Mouse (Mus musculus) myocyte (in vitro differentiated cells): Measurements from ENCODE around the gene Kif24. TPM values are rescaled to one million over a fixed set of nuclear protein-coding genes. Genes with fewer than 3 reads are reported as not detected.
A peak's percentile ranks its signal among the peaks of the same experiment; 100 is the strongest.

Experiments
- H3K27me3 ChIP-seq: one replicate; pipeline ENCODE4 v1.6.1; 2011; ENCODE audit not compliant: control insufficient read depth, insufficient read depth, insufficient read length
- H3K36me3 ChIP-seq: one replicate; pipeline ENCODE4 v1.6.1; 2011; ENCODE audit not compliant: control insufficient read depth, insufficient read depth
- H3K4me2 ChIP-seq: one replicate; pipeline ENCODE4 v1.6.1; 2011; ENCODE audit warnings: low read depth, control low read depth
- H3K4me3 ChIP-seq: one replicate; pipeline ENCODE4 v1.5.1; 2011; ENCODE audit warnings: mild to moderate bottlenecking, control low read depth, moderate library complexity
- H3K79me2 ChIP-seq: one replicate; pipeline ENCODE4 v1.6.1; 2011; ENCODE audit not compliant: control insufficient read depth, insufficient read depth
- H3ac ChIP-seq: one replicate; pipeline ENCODE4 v1.6.1; 2011; ENCODE audit not compliant: control insufficient read depth, insufficient read length
- CEBPB ChIP-seq: IDR thresholded peaks from 2 replicates; pipeline ENCODE4 v1.6.1; 2011; ENCODE audit warnings: mild to moderate bottlenecking, moderate library complexity; ENCODE audit not compliant: poor library complexity, insufficient read depth, severe bottlenecking
- E2F4 ChIP-seq: IDR thresholded peaks from one replicate; pipeline ENCODE4 v1.6.1; 2011; ENCODE audit warnings: mild to moderate bottlenecking, control low read depth, moderate library complexity; ENCODE audit not compliant: insufficient read depth
- MAX ChIP-seq: IDR thresholded peaks from one replicate; pipeline ENCODE4 v1.6.1; 2011; ENCODE audit warnings: low read depth, mild to moderate bottlenecking, control low read depth
- MYOD1 ChIP-seq, 3 experiments: IDR thresholded peaks; one replicate each; pipeline ENCODE4 v1.6.1; 2011; ENCODE audit warnings: control low read depth in 2 of 3, low read depth in 2 of 3, mild to moderate bottlenecking in 2 of 3, moderate library complexity in 1 of 3; ENCODE audit not compliant: insufficient read length in 2 of 3, control insufficient read depth in 1 of 3
- MYOG ChIP-seq, 3 experiments: IDR thresholded peaks; one replicate each; pipeline ENCODE4 v1.6.1; 2011; ENCODE audit warnings: control low read depth in 2 of 3, low read depth in 2 of 3, mild to moderate bottlenecking in 2 of 3; ENCODE audit not compliant: insufficient read length in 2 of 3, control insufficient read depth in 1 of 3, insufficient read depth in 1 of 3
- POLR2A ChIP-seq: IDR thresholded peaks from one replicate; pipeline ENCODE4 v1.6.1; 2011; ENCODE audit warnings: low read depth, mild to moderate bottlenecking, control low read depth, moderate library complexity; ENCODE audit not compliant: insufficient read length
- POLR2AphosphoS2 ChIP-seq: IDR thresholded peaks from one replicate; pipeline ENCODE4 v1.6.1; 2011; ENCODE audit warnings: low read depth, control low read depth; ENCODE audit not compliant: insufficient read length
- REST ChIP-seq: IDR thresholded peaks from one replicate; pipeline ENCODE4 v1.6.1; 2011; ENCODE audit warnings: mild to moderate bottlenecking, control low read depth, moderate library complexity; ENCODE audit not compliant: insufficient read depth, insufficient read length
- SRF ChIP-seq: IDR thresholded peaks from one replicate; pipeline ENCODE4 v1.6.1; 2011; ENCODE audit warnings: low read depth; ENCODE audit not compliant: control insufficient read depth, insufficient read length
- TCF12 ChIP-seq: IDR thresholded peaks from one replicate; pipeline ENCODE4 v1.6.1; 2011; ENCODE audit warnings: mild to moderate bottlenecking, control low read depth; ENCODE audit not compliant: poor library complexity, insufficient read depth, severe bottlenecking
- TCF3 ChIP-seq: IDR thresholded peaks from one replicate; pipeline ENCODE4 v1.6.1; 2011; ENCODE audit warnings: low read depth, control low read depth; ENCODE audit not compliant: insufficient read length
- USF1 ChIP-seq: IDR thresholded peaks from one replicate; pipeline ENCODE4 v1.6.1; 2011; ENCODE audit warnings: low read depth, mild to moderate bottlenecking, control low read depth, moderate library complexity
- polyA plus RNA-seq: library from polyadenylated mRNA; unstranded; fragments of >200 nt; fragmentation: generic; extraction: Trizol; gene quantifications from one replicate; pipeline ENCODE4 v1.2.1, GENCODE M21; 2012; ENCODE audit warnings: missing spikeins

Kif24 gene
- polyA plus RNA-seq, 1 experiment: 7.2 TPM

GRCm38 (mm10) chr4:41506906-41507305 lies 42.2 kb upstream of the Kif24 start:
- Histone ChIP-seq H3K79me2 (no peaks in the 10 kb centered on the region), H3K36me3 (no peaks in the 10 kb centered on the region), H3ac (no peak overlapping the region), H3K4me3 (no peak overlapping the region), H3K4me2 (peak overlapping the region; percentile 32), H3K27me3 (peaks cover 13% of the 10 kb centered on the region)
- TF ChIP-seq USF1 (no peak), MAX (no peak), CEBPB (no peak), TCF3 (no peak), SRF (no peak), MYOG (IDR thresholded peaks at IDR 0.05; ENCODE audit: control insufficient read depth in 1 of 3, insufficient read depth in 1 of 3, insufficient read length in 2 of 3, low read depth in 2 of 3) (no peak), MYOD1 (IDR thresholded peaks at IDR 0.05; ENCODE audit: control insufficient read depth in 1 of 3, insufficient read length in 2 of 3, low read depth in 2 of 3) (no peak), TCF12 (no peak), POLR2AphosphoS2 (no peak), REST (no peak), E2F4 (no peak), POLR2A (no peak)

- Histone ChIP-seq H3ac (no peak overlapping the region), H3K36me3 (no peaks in the 10 kb centered on the region), H3K4me3 (no peak overlapping the region), H3K27me3 (peaks cover 7% of the 10 kb centered on the region), H3K4me2 (no peak overlapping the region), H3K79me2 (no peaks in the 10 kb centered on the region)
- TF ChIP-seq CEBPB (no peak), MAX (no peak), SRF (no peak), MYOG (IDR thresholded peaks at IDR 0.05; ENCODE audit: control insufficient read depth in 1 of 3, insufficient read depth in 1 of 3, insufficient read length in 2 of 3, low read depth in 2 of 3) (no peak), POLR2AphosphoS2 (no peak), MYOD1 (IDR thresholded peaks at IDR 0.05; ENCODE audit: control insufficient read depth in 1 of 3, insufficient read length in 2 of 3, low read depth in 2 of 3) (no peak), POLR2A (no peak), E2F4 (no peak), TCF12 (no peak)
Measured at GRCm38 (mm10) chr4:41506156-41506555, 41.5 kb upstream of the Kif24 start.

- no peak overlapping the region for H3ac ChIP-seq
- H3K27me3 ChIP-seq: no peaks in the 10 kb centered on the region
- H3K36me3 ChIP-seq: no peaks in the 10 kb centered on the region
- no peak for TF ChIP-seq MYOG (IDR thresholded peaks at IDR 0.05; ENCODE audit: control insufficient read depth in 1 of 3, insufficient read depth in 1 of 3, insufficient read length in 2 of 3, low read depth in 2 of 3)
- TF ChIP-seq MAX: no peak
- TF ChIP-seq E2F4: no peak
- no peak for TF ChIP-seq SRF
- TF ChIP-seq TCF12: no peak
- no peak for TF ChIP-seq CEBPB
- TF ChIP-seq POLR2A: no peak
- no peak for TF ChIP-seq TCF3
- no peak for TF ChIP-seq MYOD1 (IDR thresholded peaks at IDR 0.05; ENCODE audit: control insufficient read depth in 1 of 3, insufficient read length in 2 of 3, low read depth in 2 of 3)
- TF ChIP-seq POLR2AphosphoS2: no peak
- no peak for TF ChIP-seq USF1
- TF ChIP-seq REST: no peak
- H3K4me3 ChIP-seq: no peak overlapping the region
- H3K4me2 ChIP-seq: no peak overlapping the region
- no peaks in the 10 kb centered on the region for H3K79me2 ChIP-seq
Measured at GRCm38 (mm10) chr4:41505131-41505551, 40.5 kb upstream of the Kif24 start.

- Histone ChIP-seq H3K36me3 (no peaks in the 10 kb centered on the region), H3ac (no peak overlapping the region), H3K4me2 (no peak overlapping the region), H3K79me2 (no peaks in the 10 kb centered on the region), H3K27me3 (no peaks in the 10 kb centered on the region), H3K4me3 (no peak overlapping the region)
- TF ChIP-seq TCF3: no peak
- no peak for TF ChIP-seq REST
- TF ChIP-seq CEBPB: no peak
- no peak for TF ChIP-seq SRF
- TF ChIP-seq POLR2A: no peak
- no peak for TF ChIP-seq POLR2AphosphoS2
Measured at GRCm38 (mm10) chr4:41504325-41504724, 39.6 kb upstream of the Kif24 start.

GRCm38 (mm10) chr4:41502986-41503412 lies 38.3 kb upstream of the Kif24 start, which contains the start of gene AI464131:
Gene AI464131 (minus strand): TSS chr4:41503076.
- H3K4me3 ChIP-seq: peak within 1 kb of the TSS; percentile 57

More at GRCm38 (mm10) chr4:41502986-41503412, 38.3 kb upstream of the Kif24 start, which contains the start of gene AI464131:
- no peaks in the 10 kb centered on the region for H3K27me3 ChIP-seq
- H3K36me3 ChIP-seq: no peaks in the 10 kb centered on the region
- H3ac ChIP-seq: no peak within 1 kb of the TSS
- peak within 1 kb of the TSS; percentile 93 for H3K4me2 ChIP-seq
- H3K79me2 ChIP-seq: no peaks in the 10 kb centered on the region
- TF ChIP-seq REST: no peak
- TF ChIP-seq E2F4: no peak
- no peak for TF ChIP-seq USF1
- TF ChIP-seq CEBPB: no peak
- TF ChIP-seq SRF: no peak
- no peak for TF ChIP-seq MAX
- TF ChIP-seq MYOG (IDR thresholded peaks at IDR 0.05; ENCODE audit: control insufficient read depth in 1 of 3, insufficient read depth in 1 of 3, insufficient read length in 2 of 3, low read depth in 2 of 3): no peak
- TF ChIP-seq POLR2A: peak; percentile 72
- TF ChIP-seq POLR2AphosphoS2: peak; percentile 69
- TF ChIP-seq TCF3: no peak
- TF ChIP-seq MYOD1 (IDR thresholded peaks at IDR 0.05; ENCODE audit: control insufficient read depth in 1 of 3, insufficient read length in 2 of 3, low read depth in 2 of 3): no peak
- TF ChIP-seq TCF12: no peak
